Mouse (Mus musculus) lung, adult 2 months (tissue): ENCODE data around the gene Tmem94.

Experiments
- CTCF ChIP-seq: fragments of 200-500 bp; IDR thresholded peaks from 2 replicates; pipeline ENCODE4 v1.5.1; 2011; ENCODE audit warnings: mild to moderate bottlenecking, low read length, control low read depth; ENCODE audit not compliant: insufficient read depth
- POLR2A ChIP-seq: fragments of 200-500 bp; IDR thresholded peaks from 2 replicates; pipeline ENCODE4 v1.6.1; 2011; ENCODE audit warnings: low read depth, mild to moderate bottlenecking, control low read depth, low read length, borderline replicate concordance; ENCODE audit errors: extremely low read depth

DNA sequence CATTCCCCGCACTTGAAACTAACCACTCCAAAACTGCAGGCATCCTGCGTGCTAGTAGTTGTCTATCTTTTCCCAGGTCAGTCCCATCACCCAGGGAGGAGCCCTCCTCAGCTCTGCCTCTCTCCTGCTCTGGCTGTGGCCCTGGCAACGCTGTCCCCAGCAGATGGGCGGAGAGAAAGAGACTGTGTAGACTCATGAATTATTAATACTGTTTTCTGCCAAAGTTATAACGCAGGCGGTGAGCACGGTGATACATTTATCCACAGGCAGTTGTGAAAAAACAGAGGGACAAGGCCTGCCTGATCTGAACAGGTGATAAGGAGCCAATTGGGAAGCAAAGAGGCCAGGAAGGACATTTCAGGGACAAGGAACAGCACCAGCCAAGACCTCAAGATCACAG, 12.6 kb upstream of the Tmem94 start:
- no peak for TF ChIP-seq CTCF
- no peak for TF ChIP-seq POLR2A
